Mouse (Mus musculus): ENCODE results near the gene Gjc2. TPM values are rescaled to one million over a fixed set of nuclear protein-coding genes. Genes with fewer than 3 reads are reported as not detected.

The Gjc2 gene
- polyA plus RNA-seq, 1 experiment from 2014 or later: 0.23 TPM

GRCm38 (mm10) chr11:59226251-59226650 is 43.2 kb upstream of the Gjc2 start:
- WGBS: 38% methylated on average over 3 of the region's 3 CpGs
- H3K4me2 ChIP-seq (ENCODE audit: low read length): peak overlapping the region; percentile 88
- peak overlapping the region; percentile 100 for H3K9ac ChIP-seq (ENCODE audit: low read length)
- H3K9me3 ChIP-seq (ENCODE audit: control insufficient read depth, low read length): no peaks in the 10 kb centered on the region
- no peaks in the 10 kb centered on the region for H3K27me3 ChIP-seq (ENCODE audit: control insufficient read depth, insufficient read depth, low read length)
- H3K4me1 ChIP-seq (ENCODE audit: control insufficient read depth in 2 of 2, insufficient read depth in 2 of 2, low read length in 2 of 2): peaks cover 11 to 60% of the 10 kb centered on the region in 2 experiments
- peak overlapping the region; percentile 89 to 99; a peak in 3 of 4 replicates for H3K4me3 ChIP-seq (ENCODE audit: control insufficient read depth in 1 of 2, insufficient read depth in 1 of 2, low read depth in 1 of 2, low read length in 2 of 2)
- no peak for ATAC-seq (ENCODE audit: insufficient number of reproducible peaks, insufficient read depth, low FRiP score, low read depth)
- H3K27ac ChIP-seq (replicated peaks in 1 of 2; ENCODE audit: control insufficient read depth in 1 of 2, insufficient read depth in 1 of 2, low read depth in 2 of 2, low read length in 2 of 2): 0 out of 4 replicates have a peak overlapping the region, but pooled peaks of 1 of the 2 experiments have one; percentile 2
- peaks cover 16% of the 10 kb centered on the region for H3K36me3 ChIP-seq (ENCODE audit: control insufficient read depth, insufficient read depth, low read length)

DNA sequence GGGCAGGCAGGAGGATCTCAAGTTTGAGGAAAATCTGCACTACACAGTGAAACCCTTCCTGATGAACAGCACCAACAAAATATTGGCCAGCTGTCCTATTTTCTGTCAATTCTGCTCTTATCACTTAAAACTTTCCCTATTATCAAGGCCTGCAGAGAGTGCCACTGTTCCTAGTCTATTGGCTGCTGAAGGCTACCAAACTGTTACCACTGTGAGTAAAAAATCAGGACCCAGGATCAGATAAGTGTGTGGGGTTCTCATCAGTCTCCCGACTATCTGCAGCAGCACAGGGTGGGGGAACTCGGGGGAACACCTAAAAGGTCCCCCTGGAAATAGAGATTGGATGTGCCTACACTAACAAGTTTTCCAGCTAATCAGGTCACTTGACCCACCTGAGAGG is 42.2 kb upstream of the Gjc2 start:
- Histone ChIP-seq H3K4me2 (ENCODE audit: low read length) (peak overlapping the region; percentile 88), H3K27me3 (ENCODE audit: control insufficient read depth, insufficient read depth, low read length) (no peaks in the 10 kb centered on the region), H3K27ac (replicated peaks in 1 of 2; ENCODE audit: control insufficient read depth in 1 of 2, insufficient read depth in 1 of 2, low read depth in 2 of 2, low read length in 2 of 2) (no peak overlapping the region), H3K9me3 (ENCODE audit: control insufficient read depth, low read length) (no peaks in the 10 kb centered on the region), H3K4me3 (ENCODE audit: control insufficient read depth in 1 of 2, insufficient read depth in 1 of 2, low read depth in 1 of 2, low read length in 2 of 2) (no peak overlapping the region), H3K4me1 (ENCODE audit: control insufficient read depth in 2 of 2, insufficient read depth in 2 of 2, low read length in 2 of 2) (peaks cover 11 to 69% of the 10 kb centered on the region in 2 experiments), H3K9ac (ENCODE audit: low read length) (no peak overlapping the region), H3K36me3 (ENCODE audit: control insufficient read depth, insufficient read depth, low read length) (peaks cover 19% of the 10 kb centered on the region)
- ATAC-seq (ENCODE audit: insufficient number of reproducible peaks, insufficient read depth, low FRiP score, low read depth): no peak
- WGBS: 28% methylated on average over 2 of the region's 2 CpGs

GRCm38 (mm10) chr11:59224470-59224869 is 41.5 kb upstream of the Gjc2 start:
- Histone ChIP-seq H3K4me2 (ENCODE audit: low read length) (peak overlapping the region; percentile 88), H3K36me3 (ENCODE audit: control insufficient read depth, insufficient read depth, low read length) (peaks cover 26% of the 10 kb centered on the region), H3K4me3 (ENCODE audit: control insufficient read depth in 1 of 2, insufficient read depth in 1 of 2, low read depth in 1 of 2, low read length in 2 of 2) (no peak overlapping the region), H3K4me1 (ENCODE audit: control insufficient read depth in 2 of 2, insufficient read depth in 2 of 2, low read length in 2 of 2) (peaks cover 11 to 69% of the 10 kb centered on the region in 2 experiments), H3K9ac (ENCODE audit: low read length) (peak overlapping the region; percentile 27; the same call in 1 of the 2 replicates), H3K27ac (replicated peaks in 1 of 2; ENCODE audit: control insufficient read depth in 1 of 2, insufficient read depth in 1 of 2, low read depth in 2 of 2, low read length in 2 of 2) (no peak overlapping the region), H3K9me3 (ENCODE audit: control insufficient read depth, low read length) (no peaks in the 10 kb centered on the region), H3K27me3 (ENCODE audit: control insufficient read depth, insufficient read depth, low read length) (no peaks in the 10 kb centered on the region)
- ATAC-seq (ENCODE audit: insufficient number of reproducible peaks, insufficient read depth, low FRiP score, low read depth): no peak
- WGBS: 29% methylated on average over 2 of the region's 2 CpGs

DNA sequence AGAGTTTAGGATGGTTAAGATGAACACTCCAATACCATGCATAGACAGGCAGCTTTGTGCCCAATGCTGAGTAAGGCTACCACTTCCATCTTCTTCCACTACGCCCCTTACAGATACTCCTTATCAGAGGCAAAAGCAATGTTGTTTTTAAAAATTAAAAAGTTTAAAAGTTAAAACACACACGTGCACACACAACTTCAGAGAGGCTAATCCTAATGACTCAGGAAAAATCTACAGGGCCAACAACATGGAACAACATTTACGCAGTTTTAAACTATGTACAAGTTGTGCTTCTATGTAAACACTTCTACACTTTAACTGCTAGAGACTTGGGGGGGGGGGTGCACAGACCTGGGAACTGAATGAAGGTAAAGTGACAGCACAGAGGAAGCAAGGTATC is 41.0 kb upstream of the Gjc2 start:
- H3K9ac ChIP-seq (ENCODE audit: low read length): peak overlapping the region; percentile 27; the same call in 1 of the 2 replicates
- no peaks in the 10 kb centered on the region for H3K9me3 ChIP-seq (ENCODE audit: control insufficient read depth, low read length)
- peaks cover 29% of the 10 kb centered on the region for H3K36me3 ChIP-seq (ENCODE audit: control insufficient read depth, insufficient read depth, low read length)
- 0 out of 4 replicates have a peak overlapping the region, but pooled peaks of 1 of the 2 experiments have one; percentile 7 for H3K27ac ChIP-seq (replicated peaks in 1 of 2; ENCODE audit: control insufficient read depth in 1 of 2, insufficient read depth in 1 of 2, low read depth in 2 of 2, low read length in 2 of 2)
- H3K4me3 ChIP-seq (ENCODE audit: control insufficient read depth in 1 of 2, insufficient read depth in 1 of 2, low read depth in 1 of 2, low read length in 2 of 2): no peak overlapping the region
- H3K4me1 ChIP-seq (ENCODE audit: control insufficient read depth in 2 of 2, insufficient read depth in 2 of 2, low read length in 2 of 2): peaks cover 11 to 70% of the 10 kb centered on the region in 2 experiments
- ATAC-seq (ENCODE audit: insufficient number of reproducible peaks, insufficient read depth, low FRiP score, low read depth): no peak
- WGBS: 85% methylated on average over 3 of the region's 3 CpGs
- H3K4me2 ChIP-seq (ENCODE audit: low read length): peak overlapping the region; percentile 88; the same call in 1 of the 2 replicates
- no peaks in the 10 kb centered on the region for H3K27me3 ChIP-seq (ENCODE audit: control insufficient read depth, insufficient read depth, low read length)

DNA sequence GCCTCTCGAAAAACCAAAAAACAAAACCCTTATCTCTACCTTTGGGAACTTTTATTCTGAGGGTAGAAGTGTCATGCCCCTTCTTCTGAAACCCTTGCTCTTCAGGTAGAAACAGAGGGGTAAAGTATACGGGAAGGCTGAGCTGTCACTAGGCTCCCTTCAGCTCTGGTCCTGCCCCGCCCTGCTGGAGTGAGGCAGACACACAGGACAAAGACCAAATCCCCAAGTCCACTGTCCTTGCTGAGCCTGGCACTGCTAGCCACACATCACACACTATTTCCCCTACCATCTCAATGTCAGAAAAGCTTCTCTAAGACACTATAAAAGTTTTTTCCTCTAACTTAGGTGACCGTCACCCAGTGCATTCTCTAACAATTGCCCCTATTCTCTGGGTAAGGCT is 39.3 kb upstream of the Gjc2 start:
- Histone ChIP-seq H3K36me3 (ENCODE audit: control insufficient read depth, insufficient read depth, low read length) (peaks cover 44% of the 10 kb centered on the region), H3K4me3 (ENCODE audit: control insufficient read depth in 1 of 2, insufficient read depth in 1 of 2, low read depth in 1 of 2, low read length in 2 of 2) (no peak overlapping the region), H3K27ac (replicated peaks in 1 of 2; ENCODE audit: control insufficient read depth in 1 of 2, insufficient read depth in 1 of 2, low read depth in 2 of 2, low read length in 2 of 2) (no peak overlapping the region), H3K27me3 (ENCODE audit: control insufficient read depth, insufficient read depth, low read length) (no peaks in the 10 kb centered on the region), H3K4me1 (ENCODE audit: control insufficient read depth in 2 of 2, insufficient read depth in 2 of 2, low read length in 2 of 2) (peaks cover 7 to 81% of the 10 kb centered on the region in 2 experiments), H3K9ac (ENCODE audit: low read length) (no peak overlapping the region), H3K4me2 (ENCODE audit: low read length) (no peak overlapping the region), H3K9me3 (ENCODE audit: control insufficient read depth, low read length) (no peaks in the 10 kb centered on the region)
- no peak for ATAC-seq (ENCODE audit: insufficient number of reproducible peaks, insufficient read depth, low FRiP score, low read depth)
- 81% methylated on average over 4 of the region's 4 CpGs for WGBS

GRCm38 (mm10) chr11:59221604-59222003 is 38.6 kb upstream of the Gjc2 start:
- H3K4me1 ChIP-seq (ENCODE audit: control insufficient read depth in 2 of 2, insufficient read depth in 2 of 2, low read length in 2 of 2): peaks cover 7 to 83% of the 10 kb centered on the region in 2 experiments
- H3K27ac ChIP-seq (replicated peaks in 1 of 2; ENCODE audit: control insufficient read depth in 1 of 2, insufficient read depth in 1 of 2, low read depth in 2 of 2, low read length in 2 of 2): no peak overlapping the region
- ATAC-seq (ENCODE audit: insufficient number of reproducible peaks, insufficient read depth, low FRiP score, low read depth): no peak
- H3K27me3 ChIP-seq (ENCODE audit: control insufficient read depth, insufficient read depth, low read length): no peaks in the 10 kb centered on the region
- H3K4me2 ChIP-seq (ENCODE audit: low read length): no peak overlapping the region
- peaks cover 44% of the 10 kb centered on the region for H3K36me3 ChIP-seq (ENCODE audit: control insufficient read depth, insufficient read depth, low read length)
- no peak overlapping the region for H3K9ac ChIP-seq (ENCODE audit: low read length)
- H3K9me3 ChIP-seq (ENCODE audit: control insufficient read depth, low read length): no peaks in the 10 kb centered on the region
- no peak overlapping the region for H3K4me3 ChIP-seq (ENCODE audit: control insufficient read depth in 1 of 2, insufficient read depth in 1 of 2, low read depth in 1 of 2, low read length in 2 of 2)

GRCm38 (mm10) chr11:59219064-59219463 is 36.1 kb upstream of the Gjc2 start:
- no peak for ATAC-seq (ENCODE audit: insufficient number of reproducible peaks, insufficient read depth, low FRiP score, low read depth)
- no peak overlapping the region for H3K27ac ChIP-seq (replicated peaks in 1 of 2; ENCODE audit: control insufficient read depth in 1 of 2, insufficient read depth in 1 of 2, low read depth in 2 of 2, low read length in 2 of 2)
- no peak overlapping the region for H3K9ac ChIP-seq (ENCODE audit: low read length)
- no peaks in the 10 kb centered on the region for H3K27me3 ChIP-seq (ENCODE audit: control insufficient read depth, insufficient read depth, low read length)
- peaks cover 50% of the 10 kb centered on the region for H3K36me3 ChIP-seq (ENCODE audit: control insufficient read depth, insufficient read depth, low read length)
- peaks cover 3 to 62% of the 10 kb centered on the region in 2 experiments for H3K4me1 ChIP-seq (ENCODE audit: control insufficient read depth in 2 of 2, insufficient read depth in 2 of 2, low read length in 2 of 2)
- no peak overlapping the region for H3K4me3 ChIP-seq (ENCODE audit: control insufficient read depth in 1 of 2, insufficient read depth in 1 of 2, low read depth in 1 of 2, low read length in 2 of 2)
- no peaks in the 10 kb centered on the region for H3K9me3 ChIP-seq (ENCODE audit: control insufficient read depth, low read length)
- H3K4me2 ChIP-seq (ENCODE audit: low read length): no peak overlapping the region

- no peaks in the 10 kb centered on the region for H3K9me3 ChIP-seq (ENCODE audit: control insufficient read depth, low read length)
- 0 out of 4 replicates have a peak overlapping the region, but pooled peaks of 1 of the 2 experiments have one; percentile 28 for H3K27ac ChIP-seq (replicated peaks in 1 of 2; ENCODE audit: control insufficient read depth in 1 of 2, insufficient read depth in 1 of 2, low read depth in 2 of 2, low read length in 2 of 2)
- H3K4me1 ChIP-seq (ENCODE audit: control insufficient read depth in 2 of 2, insufficient read depth in 2 of 2, low read length in 2 of 2): peaks cover under 1 to 62% of the 10 kb centered on the region in 2 experiments
- H3K27me3 ChIP-seq (ENCODE audit: control insufficient read depth, insufficient read depth, low read length): no peaks in the 10 kb centered on the region
- no peak for ATAC-seq (ENCODE audit: insufficient number of reproducible peaks, insufficient read depth, low FRiP score, low read depth)
- no peak overlapping the region for H3K9ac ChIP-seq (ENCODE audit: low read length)
- WGBS: 72% methylated on average over 4 of the region's 4 CpGs
- peaks cover 51% of the 10 kb centered on the region for H3K36me3 ChIP-seq (ENCODE audit: control insufficient read depth, insufficient read depth, low read length)
- no peak overlapping the region for H3K4me2 ChIP-seq (ENCODE audit: low read length)
- H3K4me3 ChIP-seq (ENCODE audit: control insufficient read depth in 1 of 2, insufficient read depth in 1 of 2, low read depth in 1 of 2, low read length in 2 of 2): no peak overlapping the region
Observed at GRCm38 (mm10) chr11:59218389-59218998, 35.5 kb upstream of the Gjc2 start.
